Mouse (Mus musculus): ENCODE measurements around the gene Olfr1157. TPM values are rescaled to one million over a fixed set of nuclear protein-coding genes. Genes with fewer than 3 reads are reported as not detected.

Gene Olfr1157
- not detected in 2 replicates for polyA plus RNA-seq (2016; fragmentation: Nextera tagmentation; extraction: Ambion mirVana)

DNA sequence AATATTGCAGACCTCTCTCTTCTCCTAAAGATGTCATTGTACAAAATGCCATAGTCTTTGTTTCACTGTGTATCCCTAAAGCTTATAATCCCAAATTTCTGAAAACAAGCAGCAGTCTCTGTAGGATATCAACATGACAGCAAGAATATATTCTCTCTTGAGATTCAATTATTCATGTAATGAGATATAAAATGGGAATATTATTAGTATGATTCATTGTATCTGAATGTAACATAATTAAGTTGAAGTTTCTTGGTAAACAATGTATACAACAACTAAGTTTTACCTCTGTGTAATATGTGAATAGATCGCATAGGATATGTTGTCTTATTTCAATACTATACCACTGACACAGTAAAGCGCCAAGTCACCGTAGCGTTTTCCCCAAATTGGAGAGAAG is at the start of gene Olfr1157:
Olfr1157 (minus strand) TSS at position 101 of the 400 bp plus-strand sequence.
- no peaks in the 10 kb centered on the region for H3K9me3 ChIP-seq
- no peak within 1 kb of the TSS for H3K4me3 ChIP-seq (replicated peaks)
- no peaks in the 10 kb centered on the region for H3K4me1 ChIP-seq (replicated peaks)
- H3K9ac ChIP-seq (replicated peaks): no peak within 1 kb of the TSS
- no peaks in the 10 kb centered on the region for H3K27me3 ChIP-seq
- no peak for ATAC-seq (ENCODE audit: insufficient number of reproducible peaks, insufficient read depth, low FRiP score, low TSS enrichment, low read depth)
- H3K4me2 ChIP-seq: no peak within 1 kb of the TSS
- 96% methylated on average over 4 of the region's 4 CpGs for WGBS
- no peak within 1 kb of the TSS for H3K27ac ChIP-seq
- H3K36me3 ChIP-seq: no peaks in the 10 kb centered on the region

DNA sequence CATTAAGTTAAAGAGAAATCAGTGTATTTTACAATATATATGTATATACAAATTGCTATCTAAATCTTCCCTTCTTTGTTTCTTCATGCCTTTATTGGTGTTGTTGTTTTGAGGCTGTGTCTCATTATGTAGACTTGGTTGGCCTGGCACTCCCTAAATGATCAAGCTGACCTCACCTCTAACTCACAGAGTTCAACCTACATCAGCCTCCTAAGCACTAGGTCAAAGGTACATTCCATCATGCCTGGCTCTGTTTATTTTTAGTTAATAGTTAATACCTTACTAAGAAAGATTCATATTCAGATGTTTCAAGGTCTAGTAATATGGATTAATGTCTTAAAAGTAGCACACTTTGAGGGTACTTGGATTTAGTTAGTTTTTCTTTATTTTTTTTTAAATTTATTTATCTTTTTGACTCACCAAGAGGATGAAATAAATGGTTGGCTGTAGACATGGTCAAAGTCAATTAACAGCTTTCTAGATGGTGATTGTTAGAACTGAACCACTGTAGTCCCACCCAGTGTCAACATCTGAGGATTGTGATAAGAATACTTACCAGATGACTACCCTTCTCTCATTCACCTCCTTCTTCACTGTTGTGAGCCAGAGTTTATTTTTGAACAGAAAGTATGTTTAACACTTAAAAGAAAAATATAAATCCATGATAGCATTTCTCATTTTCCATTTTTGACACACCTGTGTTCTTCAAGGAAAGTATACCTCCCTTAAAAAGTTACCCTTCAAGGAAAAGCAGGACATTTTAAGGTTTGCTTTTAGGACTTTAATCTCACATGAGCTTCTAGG is 39.6 kb upstream of the Olfr1157 start, which contains the start of gene Olfr1160:
Olfr1160 (minus strand) TSS at position 754 of the 804 bp plus-strand sequence.
- no peak within 1 kb of the TSS for H3K27ac ChIP-seq
- H3K4me2 ChIP-seq: no peak within 1 kb of the TSS
- ATAC-seq (ENCODE audit: insufficient number of reproducible peaks, insufficient read depth, low FRiP score, low TSS enrichment, low read depth): no peak
- H3K9me3 ChIP-seq: no peaks in the 10 kb centered on the region
- no peak within 1 kb of the TSS for H3K4me3 ChIP-seq (replicated peaks)
- no peaks in the 10 kb centered on the region for H3K27me3 ChIP-seq
- no peaks in the 10 kb centered on the region for H3K36me3 ChIP-seq
- H3K9ac ChIP-seq (replicated peaks): no peak within 1 kb of the TSS
- no peaks in the 10 kb centered on the region for H3K4me1 ChIP-seq (replicated peaks)

DNA sequence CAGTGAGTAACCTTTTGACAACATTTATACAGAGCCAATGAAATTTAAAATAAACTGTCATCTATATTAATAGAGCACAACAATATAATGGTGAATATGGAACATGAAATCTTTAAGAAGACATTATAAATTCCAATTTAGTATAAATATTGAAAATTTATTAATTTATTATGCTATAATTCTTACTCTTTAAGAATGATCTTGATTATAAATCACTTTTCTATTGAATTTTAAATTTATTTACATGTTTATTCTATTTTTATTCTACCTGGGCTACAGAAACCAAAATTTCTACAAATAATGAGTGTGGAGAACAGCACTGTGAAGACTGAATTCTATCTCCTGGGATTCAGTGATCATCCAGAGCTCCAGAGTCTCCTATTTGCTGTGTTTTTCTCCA is 21.7 kb upstream of the Olfr1157 start, which contains the start of gene Olfr1158:
Olfr1158 (plus strand) TSS at position 301 of the 400 bp plus-strand sequence.
- H3K4me2 ChIP-seq: no peak within 1 kb of the TSS
- H3K27ac ChIP-seq: no peak within 1 kb of the TSS
- no peak within 1 kb of the TSS for H3K9ac ChIP-seq (replicated peaks)
- no peak for ATAC-seq (ENCODE audit: insufficient number of reproducible peaks, insufficient read depth, low FRiP score, low TSS enrichment, low read depth)
- no peaks in the 10 kb centered on the region for H3K9me3 ChIP-seq
- no peaks in the 10 kb centered on the region for H3K4me1 ChIP-seq (replicated peaks)
- no peaks in the 10 kb centered on the region for H3K27me3 ChIP-seq
- H3K4me3 ChIP-seq (replicated peaks): no peak within 1 kb of the TSS
- no peaks in the 10 kb centered on the region for H3K36me3 ChIP-seq

DNA sequence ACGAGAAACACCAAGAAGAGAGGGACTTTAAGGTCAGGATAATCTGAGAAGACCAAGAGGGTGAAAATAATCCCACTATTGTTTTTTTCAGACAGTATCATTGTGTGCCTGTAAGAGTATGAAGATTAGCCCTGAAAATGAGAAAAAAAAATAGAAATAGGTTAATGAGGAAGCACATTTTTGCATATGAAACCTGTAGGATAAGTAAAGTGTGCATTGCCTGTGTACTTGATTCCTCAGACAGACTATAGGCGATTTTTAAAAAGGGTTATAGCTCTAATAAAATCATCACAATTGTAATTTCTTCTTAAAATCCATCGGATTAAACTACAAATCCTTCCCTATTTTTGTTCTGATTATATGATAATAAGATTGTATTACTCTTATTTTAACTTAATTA is 6.5 kb upstream of the Olfr1157 start, which contains the start of gene Olfr74:
Olfr74 (minus strand) TSS at position 101 of the 400 bp plus-strand sequence.
- no peak within 1 kb of the TSS for H3K27ac ChIP-seq
- H3K4me2 ChIP-seq: no peak within 1 kb of the TSS
- ATAC-seq (ENCODE audit: insufficient number of reproducible peaks, insufficient read depth, low FRiP score, low TSS enrichment, low read depth): no peak
- H3K9me3 ChIP-seq: no peaks in the 10 kb centered on the region
- WGBS: 75% methylated on average over 3 of the region's 3 CpGs
- H3K4me1 ChIP-seq (replicated peaks): no peaks in the 10 kb centered on the region
- H3K9ac ChIP-seq (replicated peaks): no peak within 1 kb of the TSS
- H3K36me3 ChIP-seq: no peaks in the 10 kb centered on the region
- no peak within 1 kb of the TSS for H3K4me3 ChIP-seq (replicated peaks)
- no peaks in the 10 kb centered on the region for H3K27me3 ChIP-seq

DNA sequence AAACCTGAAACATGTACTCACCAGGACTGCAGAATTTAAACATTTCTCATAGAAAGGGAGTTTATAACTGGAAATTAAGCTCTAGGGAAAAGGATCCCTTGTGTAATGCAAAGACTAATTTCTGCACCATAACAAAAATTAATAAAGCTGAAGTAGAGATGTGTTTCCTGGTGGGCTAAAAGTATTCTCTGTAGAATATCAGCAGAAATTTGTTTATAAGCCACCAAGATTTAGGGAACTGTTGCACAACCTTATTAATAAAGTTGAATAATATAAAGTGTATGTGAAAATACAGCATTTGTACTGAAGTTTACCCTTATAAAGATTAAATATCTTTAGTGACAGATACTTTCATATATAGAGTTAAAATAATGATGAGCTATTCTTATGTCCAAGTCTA is 15.1 kb downstream of the Olfr1157 start, which contains the start of gene Olfr1156:
Olfr1156 (minus strand) TSS at position 101 of the 400 bp plus-strand sequence.
- Histone ChIP-seq H3K27ac (no peak within 1 kb of the TSS), H3K4me1 (replicated peaks) (no peaks in the 10 kb centered on the region), H3K4me3 (replicated peaks) (no peak within 1 kb of the TSS), H3K27me3 (no peaks in the 10 kb centered on the region), H3K9ac (replicated peaks) (no peak within 1 kb of the TSS), H3K36me3 (no peaks in the 10 kb centered on the region), H3K9me3 (no peaks in the 10 kb centered on the region), H3K4me2 (no peak within 1 kb of the TSS)
- no peak for ATAC-seq (ENCODE audit: insufficient number of reproducible peaks, insufficient read depth, low FRiP score, low TSS enrichment, low read depth)

DNA sequence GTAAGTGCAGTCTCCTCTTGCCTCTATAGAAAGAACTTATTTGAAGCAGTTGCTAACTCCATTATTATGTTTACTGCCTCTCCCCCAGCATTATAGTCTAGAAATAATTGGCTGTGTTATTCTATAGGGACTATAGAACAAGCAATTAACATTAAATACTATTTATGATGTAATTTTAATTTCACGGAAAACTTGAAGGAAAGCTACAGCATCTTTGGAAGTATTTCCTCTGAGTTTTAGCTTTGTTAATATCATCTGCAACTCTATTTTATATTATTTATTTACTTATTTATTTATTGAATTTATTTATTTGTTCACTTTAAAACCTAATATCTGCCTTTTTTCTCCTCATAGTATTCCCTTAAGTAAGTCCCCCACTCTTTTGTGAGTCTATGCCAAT is 23.1 kb downstream of the Olfr1157 start, which contains the start of gene Olfr1155:
Olfr1155 (minus strand) TSS at position 101 of the 400 bp plus-strand sequence.
- 81% methylated on average over 1 of the region's 1 CpGs for whole genome bisulfite sequencing
- Histone ChIP-seq H3K27ac (no peak within 1 kb of the TSS), H3K4me3 (replicated peaks) (no peak within 1 kb of the TSS), H3K4me2 (no peak within 1 kb of the TSS), H3K36me3 (no peaks in the 10 kb centered on the region), H3K27me3 (no peaks in the 10 kb centered on the region), H3K9me3 (no peaks in the 10 kb centered on the region), H3K9ac (replicated peaks) (no peak within 1 kb of the TSS), H3K4me1 (replicated peaks) (no peaks in the 10 kb centered on the region)
- ATAC-seq (ENCODE audit: insufficient number of reproducible peaks, insufficient read depth, low FRiP score, low TSS enrichment, low read depth): no peak

Other genes with a start within 250 kb of the Olfr1157 start
- not detected in 2 replicates for gene Olfr1138, start 228.3 kb downstream of the Olfr1157 start, polyA plus RNA-seq (2016; fragmentation: Nextera tagmentation; extraction: Ambion mirVana)
- not detected in 2 replicates for gene Olfr1140, start 224.5 kb downstream of the Olfr1157 start, polyA plus RNA-seq (2016; fragmentation: Nextera tagmentation; extraction: Ambion mirVana)
- not detected in 2 replicates for gene Olfr1141, start 214.3 kb downstream of the Olfr1157 start, polyA plus RNA-seq (2016; fragmentation: Nextera tagmentation; extraction: Ambion mirVana)
- not detected in 2 replicates for gene Olfr152, start 188.8 kb downstream of the Olfr1157 start, polyA plus RNA-seq (2016; fragmentation: Nextera tagmentation; extraction: Ambion mirVana)
- not detected in 2 replicates for gene Olfr1143, start 167.7 kb downstream of the Olfr1157 start, polyA plus RNA-seq (2016; fragmentation: Nextera tagmentation; extraction: Ambion mirVana)
- not detected in 2 replicates for gene Olfr1145, start 158.5 kb downstream of the Olfr1157 start, polyA plus RNA-seq (2016; fragmentation: Nextera tagmentation; extraction: Ambion mirVana)
- gene Olfr1148, start 137.8 kb downstream of the Olfr1157 start, polyA plus RNA-seq (2016; fragmentation: Nextera tagmentation; extraction: Ambion mirVana): not detected in 2 replicates
- gene Olfr1150-ps1, start 124.3 kb downstream of the Olfr1157 start, polyA plus RNA-seq (2016; fragmentation: Nextera tagmentation; extraction: Ambion mirVana): not detected in 2 replicates
- not detected in 2 replicates for gene Olfr1151, start 112.4 kb downstream of the Olfr1157 start, polyA plus RNA-seq (2016; fragmentation: Nextera tagmentation; extraction: Ambion mirVana)
- not detected in 2 replicates for gene Olfr1152, start 101.8 kb downstream of the Olfr1157 start, polyA plus RNA-seq (2016; fragmentation: Nextera tagmentation; extraction: Ambion mirVana)
- not detected in 2 replicates for gene Olfr1153, start 73.3 kb downstream of the Olfr1157 start, polyA plus RNA-seq (2016; fragmentation: Nextera tagmentation; extraction: Ambion mirVana)
- gene Olfr1154, start 63.1 kb downstream of the Olfr1157 start, polyA plus RNA-seq (2016; fragmentation: Nextera tagmentation; extraction: Ambion mirVana): not detected in 2 replicates
- not detected in 2 replicates for gene Olfr1155, start 23.2 kb downstream of the Olfr1157 start, polyA plus RNA-seq (2016; fragmentation: Nextera tagmentation; extraction: Ambion mirVana)
- not detected in 2 replicates for gene Olfr1156, start 15.2 kb downstream of the Olfr1157 start, polyA plus RNA-seq (2016; fragmentation: Nextera tagmentation; extraction: Ambion mirVana)
- gene Olfr74, start 6.4 kb upstream of the Olfr1157 start, polyA plus RNA-seq (2016; fragmentation: Nextera tagmentation; extraction: Ambion mirVana): not detected in 2 replicates
- not detected in 2 replicates for gene Olfr1158, start 21.8 kb upstream of the Olfr1157 start, polyA plus RNA-seq (2016; fragmentation: Nextera tagmentation; extraction: Ambion mirVana)
- gene Olfr1160, start 40.0 kb upstream of the Olfr1157 start, polyA plus RNA-seq (2016; fragmentation: Nextera tagmentation; extraction: Ambion mirVana): not detected in 2 replicates
- gene Olfr1161, start 54.5 kb upstream of the Olfr1157 start, polyA plus RNA-seq (2016; fragmentation: Nextera tagmentation; extraction: Ambion mirVana): not detected in 2 replicates
- gene Olfr73, start 69.4 kb upstream of the Olfr1157 start, polyA plus RNA-seq (2016; fragmentation: Nextera tagmentation; extraction: Ambion mirVana): not detected in 2 replicates
- not detected in 2 replicates for gene Olfr1162, start 82.8 kb upstream of the Olfr1157 start, polyA plus RNA-seq (2016; fragmentation: Nextera tagmentation; extraction: Ambion mirVana)
- not detected in 2 replicates for gene Olfr1163, start 103.5 kb upstream of the Olfr1157 start, polyA plus RNA-seq (2016; fragmentation: Nextera tagmentation; extraction: Ambion mirVana)
- not detected in 2 replicates for gene Olfr1164, start 125.7 kb upstream of the Olfr1157 start, polyA plus RNA-seq (2016; fragmentation: Nextera tagmentation; extraction: Ambion mirVana)
- gene Olfr1166, start 160.0 kb upstream of the Olfr1157 start, polyA plus RNA-seq (2016; fragmentation: Nextera tagmentation; extraction: Ambion mirVana): not detected in 2 replicates
- not detected in 2 replicates for gene Olfr1167, start 186.9 kb upstream of the Olfr1157 start, polyA plus RNA-seq (2016; fragmentation: Nextera tagmentation; extraction: Ambion mirVana)
- not detected in 2 replicates for gene Olfr1168, start 213.6 kb upstream of the Olfr1157 start, polyA plus RNA-seq (2016; fragmentation: Nextera tagmentation; extraction: Ambion mirVana)

All from limb, embryonic 12.5 days (tissue).